Mouse (Mus musculus) heart, embryonic 11.5 days (tissue): ENCODE results near the gene Itpr3. TPM values are rescaled to one million over a fixed set of nuclear protein-coding genes. Genes with fewer than 3 reads are reported as not detected.

Experiments used
- ATAC-seq: fragments of 200-750 bp; cut with Nextera tagmentation; replicated peaks from 2 replicates; pipeline ENCODE4 v1.8.0; 2017; ENCODE audit warnings: moderate library complexity; ENCODE audit not compliant: insufficient number of reproducible peaks, low FRiP score, low TSS enrichment
- H3K27ac ChIP-seq: fragments of 300-500 bp; sonication (generic); 2 replicates; pipeline ENCODE4 v1.5.1; 2014; ENCODE audit warnings: mild to moderate bottlenecking, low read depth, low read length
- H3K27me3 ChIP-seq: fragments of 300-500 bp; sonication (generic); 2 replicates; pipeline ENCODE4 v1.6.1; 2014; ENCODE audit warnings: mild to moderate bottlenecking, low read length, mixed read lengths; ENCODE audit not compliant: control insufficient read depth, insufficient read depth
- H3K36me3 ChIP-seq: fragments of 300-500 bp; sonication (generic); 2 replicates; pipeline ENCODE4 v1.6.1; 2014; ENCODE audit warnings: mild to moderate bottlenecking, low read length, moderate library complexity, mixed read lengths; ENCODE audit not compliant: control insufficient read depth, insufficient read depth
- H3K4me1 ChIP-seq: fragments of 300-500 bp; sonication (generic); 2 replicates; pipeline ENCODE4 v1.6.1; 2014; ENCODE audit warnings: low read length; ENCODE audit not compliant: control insufficient read depth, insufficient read depth
- H3K4me2 ChIP-seq: fragments of 300-500 bp; sonication (generic); 2 replicates; pipeline ENCODE4 v1.6.1; 2014; ENCODE audit warnings: mild to moderate bottlenecking, moderate library complexity
- H3K4me3 ChIP-seq: fragments of 300-500 bp; sonication (generic); 2 replicates; pipeline ENCODE4 v1.5.1; 2014; ENCODE audit warnings: low read depth, low read length
- H3K9ac ChIP-seq: fragments of 300-500 bp; sonication (generic); 2 replicates; pipeline ENCODE4 v1.6.1; 2014; ENCODE audit warnings: mild to moderate bottlenecking, low read depth, low read length, moderate library complexity
- H3K9me3 ChIP-seq: fragments of 300-500 bp; sonication (generic); replicated peaks from 2 replicates; pipeline ENCODE4 v1.6.1; 2016; ENCODE audit warnings: low read length; ENCODE audit not compliant: control insufficient read depth
- WGBS: fragments of 180-500 bp; shearing (Covaris S2); extraction: QIAGEN DNeasy Blood & Tissue Kit; methylation state at CpG from one replicate; pipeline ENCODE4 v1.1.7; 2014; ENCODE audit not compliant: insufficient replicate concordance; 5-methylcytosine and 5-hydroxymethylcytosine counted together
- polyA plus RNA-seq: library from polyadenylated mRNA; unstranded; fragments of >200 nt; fragmentation: Nextera tagmentation; extraction: Ambion mirVana; gene quantifications from 2 replicates; pipeline ENCODE4 v1.2.1, GENCODE M21; 2014

Itpr3 gene
- polyA plus RNA-seq, 1 experiment from 2014 or later, result 2.2 TPM

DNA sequence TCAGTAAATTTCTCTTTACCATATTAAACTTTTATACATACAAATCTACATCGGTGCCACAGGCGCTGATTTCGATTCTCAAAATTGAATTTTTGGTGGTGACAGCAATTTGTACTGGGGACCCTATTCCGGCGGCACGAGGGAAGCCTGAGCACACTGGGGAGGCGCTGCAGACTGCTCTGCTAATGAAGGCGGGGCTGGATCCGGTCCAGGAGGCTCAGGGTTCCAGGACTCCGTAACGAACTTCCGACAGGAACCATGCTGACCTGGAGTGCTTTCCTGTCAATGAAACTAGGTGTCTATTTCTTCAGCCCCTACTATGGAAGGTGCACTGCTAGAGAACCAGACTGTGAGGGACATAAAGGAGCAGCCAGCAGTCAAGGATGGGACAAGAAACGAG lies 72.2 kb downstream of the Itpr3 start:
- Histone ChIP-seq H3K4me2 (no peak overlapping the region), H3K4me3 (no peak overlapping the region), H3K36me3 (no peaks in the 10 kb centered on the region), H3K4me1 (peaks cover 11% of the 10 kb centered on the region), H3K27ac (no peak overlapping the region), H3K27me3 (no peaks in the 10 kb centered on the region; the same call in 1 of the 2 replicates), H3K9me3 (no peaks in the 10 kb centered on the region), H3K9ac (no peak overlapping the region)
- 85% methylated on average over 13 of the region's 13 CpGs for WGBS
- ATAC-seq, result no peak

DNA sequence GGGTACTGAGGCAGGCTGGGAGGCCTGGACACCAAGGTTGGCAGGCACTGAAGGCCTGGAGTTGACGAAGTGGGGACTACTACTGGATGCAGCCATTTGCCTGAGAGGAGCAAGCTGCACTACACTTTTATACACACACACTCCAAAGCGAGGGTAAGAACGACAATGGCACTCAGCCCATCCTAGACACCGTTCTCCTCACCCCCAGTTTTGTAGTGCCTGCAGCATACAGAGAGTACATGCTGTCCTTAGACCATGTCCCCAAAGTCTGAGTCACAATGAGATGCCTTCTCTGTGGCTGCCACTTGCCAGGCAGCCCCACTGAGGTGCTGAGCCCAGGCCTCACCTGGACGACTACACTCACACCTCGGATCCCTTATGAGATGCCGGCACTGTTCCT lies 72.7 kb downstream of the Itpr3 start:
- Histone ChIP-seq H3K4me3 (no peak overlapping the region), H3K27ac (no peak overlapping the region), H3K9ac (no peak overlapping the region), H3K4me1 (peaks cover 11% of the 10 kb centered on the region), H3K27me3 (no peaks in the 10 kb centered on the region; the same call in 1 of the 2 replicates), H3K9me3 (no peaks in the 10 kb centered on the region), H3K4me2 (no peak overlapping the region), H3K36me3 (no peaks in the 10 kb centered on the region)
- no peak for ATAC-seq
- 75% methylated on average over 7 of the region's 7 CpGs for WGBS

DNA sequence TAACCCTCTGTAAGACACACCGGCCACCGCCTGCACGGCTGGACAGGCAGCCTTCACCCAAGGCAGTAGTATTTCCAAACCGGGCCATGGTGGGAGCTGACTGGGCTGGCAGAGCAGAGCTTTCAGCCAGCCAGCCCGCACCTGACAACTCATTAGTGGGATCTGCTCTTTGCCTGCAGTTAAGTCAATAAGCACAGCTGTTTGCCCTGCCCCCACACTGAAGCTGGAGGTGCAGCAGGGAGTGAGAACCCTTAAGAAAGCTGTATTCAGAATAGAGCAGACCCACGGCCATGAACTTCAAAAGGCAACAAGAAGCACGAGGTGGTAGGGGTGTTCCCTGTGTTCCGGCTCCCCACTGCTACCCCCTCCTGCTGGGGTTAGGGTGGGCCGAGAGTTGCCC lies 73.1 kb downstream of the Itpr3 start:
- no peak for ATAC-seq
- H3K9ac ChIP-seq, result no peak overlapping the region
- no peak overlapping the region for H3K27ac ChIP-seq
- H3K4me1 ChIP-seq, result peaks cover 11% of the 10 kb centered on the region
- no peaks in the 10 kb centered on the region; the same call in 1 of the 2 replicates for H3K27me3 ChIP-seq
- 55% methylated on average over 9 of the region's 9 CpGs for WGBS
- no peak overlapping the region for H3K4me2 ChIP-seq
- no peaks in the 10 kb centered on the region for H3K36me3 ChIP-seq
- no peak overlapping the region for H3K4me3 ChIP-seq
- H3K9me3 ChIP-seq, result no peaks in the 10 kb centered on the region

DNA sequence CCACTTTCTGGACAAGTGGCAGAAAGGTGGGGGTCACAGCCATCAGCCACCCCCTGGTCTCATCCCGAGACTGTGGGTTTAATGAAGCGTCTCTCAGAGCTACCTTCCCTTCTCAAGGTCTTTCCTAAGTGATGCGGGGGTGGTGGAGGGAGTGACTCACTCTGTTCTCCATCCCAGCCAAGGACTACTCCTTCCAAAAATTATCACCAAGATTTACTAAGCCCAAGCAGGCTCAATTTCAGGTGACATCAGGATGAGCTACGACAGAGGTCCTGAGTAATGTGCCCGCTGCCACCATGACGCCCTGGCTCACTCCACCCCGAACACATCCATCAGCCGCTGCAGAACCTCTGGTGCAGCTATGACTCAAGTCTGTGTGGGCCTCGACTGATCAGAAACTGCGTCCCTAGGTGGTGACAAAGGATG lies 74.1 kb downstream of the Itpr3 start:
- H3K27ac ChIP-seq, result no peak overlapping the region
- 87% methylated on average over 10 of the region's 10 CpGs for WGBS
- H3K9ac ChIP-seq, result no peak overlapping the region
- H3K27me3 ChIP-seq, result no peaks in the 10 kb centered on the region; the same call in 1 of the 2 replicates
- ATAC-seq, result no peak
- no peak overlapping the region for H3K4me2 ChIP-seq
- peaks cover 11% of the 10 kb centered on the region for H3K4me1 ChIP-seq
- H3K9me3 ChIP-seq, result no peaks in the 10 kb centered on the region
- no peak overlapping the region for H3K4me3 ChIP-seq
- H3K36me3 ChIP-seq, result no peaks in the 10 kb centered on the region

DNA sequence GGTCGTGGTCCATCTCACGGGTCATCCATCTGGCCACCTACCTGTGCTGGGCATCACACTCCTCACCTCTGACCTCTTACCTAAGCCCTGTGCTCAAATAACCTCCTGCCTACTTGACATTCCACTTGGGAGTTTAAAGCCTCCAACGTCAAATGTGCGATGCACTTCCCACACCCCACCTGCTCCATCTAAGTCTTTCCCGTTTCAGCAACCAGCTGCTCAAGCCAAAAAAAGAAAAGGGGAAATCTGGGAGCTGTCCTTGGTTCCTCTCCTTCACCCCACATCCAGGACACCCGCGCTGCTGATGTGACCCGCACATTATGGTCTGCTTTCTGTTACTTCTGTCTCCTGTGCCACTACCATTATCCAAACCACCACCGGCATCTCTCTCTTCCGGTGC lies 75.1 kb downstream of the Itpr3 start:
- Histone ChIP-seq H3K9me3 (no peaks in the 10 kb centered on the region), H3K27ac (no peak overlapping the region), H3K36me3 (no peaks in the 10 kb centered on the region), H3K9ac (no peak overlapping the region), H3K4me2 (no peak overlapping the region), H3K4me1 (peaks cover 11% of the 10 kb centered on the region), H3K4me3 (no peak overlapping the region), H3K27me3 (no peaks in the 10 kb centered on the region; the same call in 1 of the 2 replicates)
- ATAC-seq, result no peak
- WGBS, result 86% methylated on average over 10 of the region's 10 CpGs

DNA sequence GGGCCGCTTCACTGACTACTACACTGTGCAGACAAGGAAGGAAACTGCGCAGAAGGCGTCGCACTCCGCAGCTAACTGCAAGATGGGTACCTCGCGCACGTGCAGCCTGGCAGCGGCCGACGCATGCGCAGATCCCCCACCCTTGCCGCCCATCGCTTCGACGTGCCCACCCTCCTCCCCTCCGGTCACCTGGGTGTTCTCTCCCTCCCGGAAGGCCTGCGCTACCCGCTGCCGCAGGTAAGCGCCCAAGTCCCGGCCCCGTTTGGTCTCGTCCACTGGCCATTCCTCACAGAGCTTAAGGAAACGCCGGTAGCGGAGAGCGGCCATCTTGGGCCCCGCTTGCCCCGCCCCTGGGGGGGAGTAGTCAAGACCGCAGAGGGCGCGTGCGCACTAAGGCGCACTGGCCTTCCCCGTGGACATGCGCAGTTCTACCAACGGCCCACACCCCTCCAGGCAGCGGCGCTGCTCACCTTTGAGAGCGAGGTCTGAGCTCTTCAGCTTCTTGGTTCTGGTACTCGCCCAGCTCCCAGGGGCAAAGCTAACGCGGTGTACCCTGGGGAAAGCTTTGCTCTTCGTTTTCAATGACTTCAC lies 76.5 kb downstream of the Itpr3 start, which contains the start of gene Uqcc2:
TSS of gene Uqcc2 (minus strand) at position 366 of the 591 bp plus-strand sequence.
- Histone ChIP-seq H3K9ac (peak within 1 kb of the TSS; percentile 88), H3K4me2 (peak within 1 kb of the TSS; percentile 65), H3K36me3 (no peaks in the 10 kb centered on the region), H3K27me3 (no peaks in the 10 kb centered on the region; the same call in 1 of the 2 replicates), H3K9me3 (no peaks in the 10 kb centered on the region), H3K4me1 (peaks cover 11% of the 10 kb centered on the region), H3K4me3 (peak within 1 kb of the TSS; percentile 80), H3K27ac (peak within 1 kb of the TSS; percentile 59)
- ATAC-seq, result peak; percentile 88
- under 1% methylated on average over 46 of the region's 46 CpGs for WGBS

DNA sequence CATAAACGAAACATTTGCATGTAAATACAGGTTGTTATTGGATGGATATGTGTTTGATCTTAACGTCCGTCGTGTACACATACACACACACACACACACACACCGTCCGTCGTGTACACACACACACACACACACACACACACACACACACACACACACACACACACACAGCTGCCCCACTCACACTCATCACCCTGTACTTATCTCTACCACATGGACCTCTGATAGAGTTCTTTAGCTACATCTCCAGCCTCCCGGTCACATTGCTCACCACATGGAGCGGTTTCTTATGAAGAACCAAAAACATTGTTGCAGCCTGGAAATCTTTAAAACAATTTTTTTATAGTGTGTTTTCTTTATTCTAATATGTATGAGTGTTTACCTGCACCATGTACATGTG lies 77.1 kb downstream of the Itpr3 start:
- Histone ChIP-seq H3K4me3 (peak overlapping the region; percentile 80), H3K4me2 (peak overlapping the region; percentile 65), H3K27me3 (no peaks in the 10 kb centered on the region; the same call in 1 of the 2 replicates), H3K4me1 (peaks cover 11% of the 10 kb centered on the region), H3K9ac (peak overlapping the region; percentile 88; the same call in 1 of the 2 replicates), H3K36me3 (no peaks in the 10 kb centered on the region), H3K9me3 (no peaks in the 10 kb centered on the region), H3K27ac (no peak overlapping the region)
- 27% methylated on average over 9 of the region's 9 CpGs for WGBS
- no peak for ATAC-seq

DNA sequence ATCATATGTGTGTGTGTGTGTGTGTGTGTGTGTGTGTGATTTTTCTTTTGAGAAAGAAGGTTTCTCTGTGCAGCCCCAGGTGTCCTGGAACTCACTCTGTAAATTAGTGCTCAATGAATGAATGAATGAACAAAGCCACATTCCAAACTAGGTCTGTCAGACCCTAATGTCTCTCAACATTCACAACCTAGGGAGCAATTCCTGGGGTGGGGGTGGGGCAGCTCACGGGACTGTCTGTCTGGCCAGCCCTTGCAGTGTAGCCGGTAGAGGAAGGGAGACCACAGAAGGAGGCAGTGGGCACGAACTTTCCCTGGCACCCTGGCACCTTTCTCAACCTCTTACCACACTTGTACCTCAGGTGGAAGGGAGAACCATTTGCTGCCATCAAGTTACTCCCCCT lies 77.6 kb downstream of the Itpr3 start:
- 15% methylated on average over 3 of the region's 3 CpGs for WGBS
- Histone ChIP-seq H3K9ac (no peak overlapping the region), H3K4me1 (peaks cover 11% of the 10 kb centered on the region)

DNA sequence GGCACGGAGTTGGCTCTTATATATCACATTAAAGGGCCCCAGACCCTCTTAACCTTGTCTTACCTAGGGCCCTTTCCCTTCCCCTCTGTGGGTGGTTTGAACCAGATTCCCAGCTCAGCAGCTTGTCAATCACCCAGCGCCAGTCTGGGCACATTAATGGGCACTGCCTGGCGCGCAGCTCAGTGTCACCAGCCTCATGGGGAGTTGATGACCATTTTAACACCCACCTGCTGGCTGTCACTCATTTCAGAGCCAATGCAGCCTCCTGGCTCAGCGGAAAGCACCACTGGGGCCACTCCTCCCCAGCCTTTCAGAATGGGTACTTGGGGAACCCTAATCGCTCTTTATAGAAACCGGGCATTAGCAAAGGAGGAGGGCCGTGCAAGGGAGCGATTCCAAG lies 81.3 kb downstream of the Itpr3 start:
- Histone ChIP-seq H3K9me3 (no peaks in the 10 kb centered on the region), H3K27ac (no peak overlapping the region), H3K4me3 (no peak overlapping the region), H3K4me2 (no peak overlapping the region), H3K4me1 (peaks cover 4% of the 10 kb centered on the region), H3K27me3 (no peaks in the 10 kb centered on the region), H3K36me3 (no peaks in the 10 kb centered on the region), H3K9ac (no peak overlapping the region)
- WGBS, result 79% methylated on average over 9 of the region's 9 CpGs
- ATAC-seq, result no peak

More for the DNA sequence above, 77.6 kb downstream of the Itpr3 start:
- Histone ChIP-seq H3K36me3 (no peaks in the 10 kb centered on the region), H3K27ac (no peak overlapping the region), H3K4me2 (no peak overlapping the region), H3K27me3 (no peaks in the 10 kb centered on the region; the same call in 1 of the 2 replicates), H3K9me3 (no peaks in the 10 kb centered on the region), H3K4me3 (no peak overlapping the region)
- no peak for ATAC-seq
